Mouse (Mus musculus) megakaryocyte, embryonic 14.5 days (primary cell): ENCODE results near the gene Slc23a2.

Experiments
- FLI1 ChIP-seq: IDR thresholded peaks from 2 replicates; pipeline ENCODE4 v1.6.1; 2012; ENCODE audit warnings: low read length, inconsistent platforms, mixed read lengths
- GATA1 ChIP-seq: IDR thresholded peaks from 3 replicates; pipeline ENCODE4 v1.6.1; 2012; ENCODE audit warnings: mixed read lengths, low read length, inconsistent platforms, borderline replicate concordance

GRCm38 (mm10) chr2:132018156-132018555 is 126.8 kb downstream of the Slc23a2 start:
- TF ChIP-seq GATA1, result no peak
- no peak for TF ChIP-seq FLI1
